Comparison of ENCODE assay signal across 12 mouse cellular contexts in genomic region chr14:48753517-48754079, GRCm38 (mm10).
DNase-seq lines count a peak whose midpoint lies in the region; ATAC-seq and TF ChIP-seq lines count a peak whose summit lies in the region.
"Had no signal": no experiment of that assay in that cellular context is flagged by ENCODE, and none has a peak within 500 bp of the region (broad histone marks: within the 10 kb centered on the region; RNA-seq: fewer than 3 reads in every experiment).

No protein-coding gene starts in this region.

- H3K27ac ChIP-seq in forebrain, embryonic 13.5 days, result peak overlapping the region; percentile 46
- peak overlapping the region; percentile 91 for H3K27ac ChIP-seq in midbrain, embryonic 10.5 days (replicated peaks)
- H3K27ac ChIP-seq in neural tube, embryonic 12.5 days, result no peak overlapping the region
- H3K27ac ChIP-seq: lung, embryonic 15.5 days had no signal

- H3K36me3 ChIP-seq in forebrain, embryonic 13.5 days (ENCODE audit: poor library complexity, severe bottlenecking), result no peaks in the 10 kb centered on the region
- H3K36me3 ChIP-seq in midbrain, embryonic 10.5 days, result peaks cover 8% of the 10 kb centered on the region
- no peaks in the 10 kb centered on the region for H3K36me3 ChIP-seq in neural tube, embryonic 12.5 days
- H3K36me3 ChIP-seq: heart, embryonic 12.5 days; lung, embryonic 15.5 days had no signal

- TF ChIP-seq CTCF in brain, embryonic 14.5 days (IDR thresholded peaks at IDR 0.05; ENCODE audit: borderline replicate concordance, extremely low read depth, insufficient read depth, insufficient read length), result no peak

- WGBS in forebrain, embryonic 13.5 days, result 5% methylated on average over 10 of the region's 10 CpGs
- WGBS in midbrain, embryonic 10.5 days, result 8% methylated on average over 10 of the region's 10 CpGs
- 6% methylated on average over 10 of the region's 10 CpGs for WGBS in neural tube, embryonic 12.5 days

- ATAC-seq in forebrain, embryonic 13.5 days, result peak; percentile 65; the same call in 1 of the 2 replicates
- ATAC-seq in neural tube, embryonic 12.5 days (ENCODE audit: low FRiP score, low read depth), result no peak

- DNase-seq in brain, embryonic 14.5 days (ENCODE audit: low read depth), result peak; percentile 70
- peak; percentile 31 for DNase-seq in midbrain, embryonic 10.5 days (ENCODE audit: low spot score)
- no peak for DNase-seq in adipocyte (ENCODE audit: low spot score)
- DNase-seq in thymus, postnatal 4 days, result no peak
- DNase-seq in ovary, adult 18-20 months (ENCODE audit: low spot score), result no peak
- DNase-seq: cerebellum, adult 18-20 months; gastrocnemius, postnatal 25 days; thymus, adult 18-20 months had no signal

- no peak for TF ChIP-seq POLR2A in brain, embryonic 14.5 days (IDR thresholded peaks at IDR 0.05; ENCODE audit: borderline replicate concordance, extremely low read depth, insufficient read depth, insufficient read length, poor library complexity, severe bottlenecking)

- H3K4me2 ChIP-seq in forebrain, embryonic 13.5 days, result peak overlapping the region; percentile 24
- peak overlapping the region; percentile 28 for H3K4me2 ChIP-seq in neural tube, embryonic 12.5 days (replicated peaks)
- H3K4me2 ChIP-seq: heart, embryonic 12.5 days; lung, embryonic 15.5 days had no signal

- H3K9me3 ChIP-seq in forebrain, embryonic 13.5 days (replicated peaks), result no peaks in the 10 kb centered on the region
- H3K9me3 ChIP-seq in midbrain, embryonic 10.5 days (replicated peaks), result no peaks in the 10 kb centered on the region; the same call in 1 of the 2 replicates
- H3K9me3 ChIP-seq in neural tube, embryonic 12.5 days, result no peaks in the 10 kb centered on the region
- H3K9me3 ChIP-seq: heart, embryonic 12.5 days; lung, embryonic 15.5 days had no signal

- no peak overlapping the region for H3K4me3 ChIP-seq in forebrain, embryonic 13.5 days
- peak overlapping the region; percentile 48 for H3K4me3 ChIP-seq in midbrain, embryonic 10.5 days
- H3K4me3 ChIP-seq in neural tube, embryonic 12.5 days, result no peak overlapping the region
- H3K4me3 ChIP-seq: heart, embryonic 12.5 days; lung, embryonic 15.5 days had no signal

- H3K4me1 ChIP-seq in forebrain, embryonic 13.5 days, result peaks cover 40% of the 10 kb centered on the region
- H3K4me1 ChIP-seq in midbrain, embryonic 10.5 days, result peaks cover 55% of the 10 kb centered on the region
- peaks cover 20% of the 10 kb centered on the region for H3K4me1 ChIP-seq in neural tube, embryonic 12.5 days
- H3K4me1 ChIP-seq: lung, embryonic 15.5 days had no signal

- 0 out of 2 replicates have a peak overlapping the region, but pooled peaks have one; percentile 14 for H3K9ac ChIP-seq in forebrain, embryonic 13.5 days
- no peak overlapping the region for H3K9ac ChIP-seq in neural tube, embryonic 12.5 days
- H3K9ac ChIP-seq: heart, embryonic 12.5 days; lung, embryonic 15.5 days had no signal

- H3K27me3 ChIP-seq in forebrain, embryonic 13.5 days, result peaks cover 76% of the 10 kb centered on the region
- 0 out of 2 replicates have a peak, but pooled peaks cover 9% of the 10 kb centered on the region for H3K27me3 ChIP-seq in midbrain, embryonic 10.5 days (ENCODE audit: low read depth, poor library complexity, severe bottlenecking)
- peaks cover 12% of the 10 kb centered on the region for H3K27me3 ChIP-seq in neural tube, embryonic 12.5 days (replicated peaks)

Comparison
In these comparisons a context has a peak if more than half of its experiments do, and no peak if none do; other contexts are left out.
1. DNase-seq: peak in brain, embryonic 14.5 days (single experiment) and midbrain, embryonic 10.5 days (single experiment); none in adipocyte (single experiment), thymus, postnatal 4 days (single experiment) and ovary, adult 18-20 months (single experiment).